Mouse (Mus musculus): ENCODE measurements around the gene Hadh. TPM values are rescaled to one million over a fixed set of nuclear protein-coding genes. Genes with fewer than 3 reads are reported as not detected.

The Hadh gene
- polyA plus RNA-seq, 1 experiment, result 70.7 TPM

- no peak overlapping the region for H3K4me2 ChIP-seq (ENCODE audit: low read depth)
- H3K27me3 ChIP-seq (ENCODE audit: control insufficient read depth, insufficient read depth, insufficient read length), result no peaks in the 10 kb centered on the region
- H3ac ChIP-seq (ENCODE audit: control insufficient read depth, insufficient read length), result no peak overlapping the region
- H3K36me3 ChIP-seq (ENCODE audit: control insufficient read depth, insufficient read depth), result no peaks in the 10 kb centered on the region
- H3K79me2 ChIP-seq (ENCODE audit: control insufficient read depth, insufficient read depth), result no peaks in the 10 kb centered on the region
- no peak overlapping the region for H3K4me3 ChIP-seq
- TF ChIP-seq CEBPB (IDR thresholded peaks at IDR 0.05; ENCODE audit: insufficient read depth, poor library complexity, severe bottlenecking) (no peak), TCF3 (IDR thresholded peaks at IDR 0.05; ENCODE audit: insufficient read length, low read depth) (no peak)
Observed at GRCm38 (mm10) chr3:131196507-131197019, 75.3 kb downstream of the Hadh start.

DNA sequence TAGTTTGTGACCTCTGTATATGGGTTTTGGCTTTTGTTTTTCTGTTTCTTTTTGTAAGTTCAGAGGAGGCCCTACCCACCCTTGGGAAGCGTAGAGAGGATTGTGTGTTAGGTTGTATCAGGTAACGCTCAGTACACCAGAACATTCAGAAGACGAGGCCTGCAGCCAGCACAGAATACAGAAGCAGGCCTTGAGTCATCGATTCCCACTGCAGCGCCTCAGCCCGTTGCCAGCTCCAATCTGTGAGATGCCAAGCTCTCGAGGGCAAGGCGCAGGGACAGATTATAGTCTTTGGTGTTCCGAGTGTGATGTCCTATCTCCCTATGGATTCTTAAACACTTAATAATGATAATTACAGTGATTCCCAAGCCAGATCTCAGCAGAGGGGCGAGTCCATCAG, 75.9 kb downstream of the Hadh start:
- no peaks in the 10 kb centered on the region for H3K79me2 ChIP-seq (ENCODE audit: control insufficient read depth, insufficient read depth)
- no peak for TF ChIP-seq POLR2AphosphoS2 (IDR thresholded peaks at IDR 0.05; ENCODE audit: insufficient read length, low read depth)
- no peaks in the 10 kb centered on the region for H3K27me3 ChIP-seq (ENCODE audit: control insufficient read depth, insufficient read depth, insufficient read length)
- H3K36me3 ChIP-seq (ENCODE audit: control insufficient read depth, insufficient read depth), result no peaks in the 10 kb centered on the region
- no peak overlapping the region for H3K4me2 ChIP-seq (ENCODE audit: low read depth)
- no peak overlapping the region for H3K4me3 ChIP-seq
- no peak overlapping the region for H3ac ChIP-seq (ENCODE audit: control insufficient read depth, insufficient read length)

DNA sequence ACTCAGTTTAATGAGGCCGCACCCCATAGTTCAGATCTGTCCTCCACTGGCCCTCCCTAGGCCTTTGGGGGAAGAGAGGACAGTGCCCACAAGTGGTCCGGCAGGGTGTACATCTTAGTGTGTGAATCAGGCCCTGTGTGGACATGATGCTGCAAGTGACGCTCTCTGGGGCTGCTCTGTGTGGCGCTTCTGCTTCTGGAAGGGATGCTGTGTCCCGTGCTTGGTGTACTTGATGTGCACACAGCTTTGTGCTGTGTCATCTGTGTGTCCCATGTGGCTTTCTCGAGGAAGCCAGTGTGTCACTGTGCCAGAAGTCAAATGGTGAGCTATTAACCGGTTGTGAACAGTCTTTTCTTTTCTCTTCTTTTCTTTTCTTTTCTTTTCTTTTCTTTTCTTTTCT, 80.4 kb downstream of the Hadh start:
- no peak for TF ChIP-seq CEBPB (IDR thresholded peaks at IDR 0.05; ENCODE audit: insufficient read depth, poor library complexity, severe bottlenecking)
- no peak for TF ChIP-seq POLR2A (IDR thresholded peaks at IDR 0.05; ENCODE audit: insufficient read length, low read depth)
- TF ChIP-seq MYOG (IDR thresholded peaks at IDR 0.05; ENCODE audit: control insufficient read depth in 1 of 3, insufficient read depth in 1 of 3, insufficient read length in 2 of 3, low read depth in 2 of 3), result no peak
- H3K27me3 ChIP-seq (ENCODE audit: control insufficient read depth, insufficient read depth, insufficient read length), result no peaks in the 10 kb centered on the region

DNA sequence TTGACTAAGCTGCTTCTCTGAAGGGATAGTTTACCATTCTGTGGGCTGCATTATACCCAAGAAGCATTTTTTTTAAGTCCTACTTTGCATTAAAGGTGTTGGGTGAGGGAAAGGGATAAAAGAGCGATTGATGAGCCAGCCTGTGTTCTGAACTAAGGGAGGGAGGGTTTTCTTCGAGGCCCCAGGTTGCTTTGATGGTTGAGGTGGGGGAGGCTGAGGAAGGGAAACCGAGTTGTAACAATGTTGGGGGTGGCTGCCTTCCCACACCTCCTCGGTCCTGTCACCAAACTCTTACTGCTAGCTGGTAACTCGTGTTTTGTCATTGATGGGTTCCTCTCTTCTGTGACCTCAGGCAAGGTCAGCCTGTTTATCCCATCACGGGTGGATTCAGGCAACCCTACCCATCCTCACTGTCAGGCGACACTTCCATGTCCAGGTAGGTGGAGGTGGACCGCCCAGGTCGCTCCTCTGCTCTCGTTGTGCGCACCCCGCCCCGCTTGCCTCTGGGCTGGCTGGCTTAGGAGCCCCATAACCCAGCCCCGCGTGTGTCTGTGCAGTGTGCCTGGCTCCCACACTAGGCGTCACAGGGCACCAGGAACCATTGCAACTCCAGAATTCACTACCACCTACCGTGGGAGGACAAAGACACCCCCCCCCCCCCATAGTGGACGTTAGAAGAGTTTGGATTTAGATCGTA, 81.1 kb downstream of the Hadh start:
- Histone ChIP-seq H3ac (ENCODE audit: control insufficient read depth, insufficient read length) (no peak overlapping the region), H3K79me2 (ENCODE audit: control insufficient read depth, insufficient read depth) (no peaks in the 10 kb centered on the region), H3K27me3 (ENCODE audit: control insufficient read depth, insufficient read depth, insufficient read length) (no peaks in the 10 kb centered on the region), H3K36me3 (ENCODE audit: control insufficient read depth, insufficient read depth) (no peaks in the 10 kb centered on the region), H3K4me2 (ENCODE audit: low read depth) (no peak overlapping the region), H3K4me3 (no peak overlapping the region)
- TF ChIP-seq MYOD1 (IDR thresholded peaks at IDR 0.05; ENCODE audit: control insufficient read depth in 1 of 3, insufficient read length in 2 of 3, low read depth in 2 of 3) (no peak), REST (IDR thresholded peaks at IDR 0.05; ENCODE audit: insufficient read depth, insufficient read length) (no peak), POLR2A (IDR thresholded peaks at IDR 0.05; ENCODE audit: insufficient read length, low read depth) (no peak), SRF (IDR thresholded peaks at IDR 0.05; ENCODE audit: control insufficient read depth, insufficient read length, low read depth) (no peak), MAX (IDR thresholded peaks at IDR 0.05; ENCODE audit: low read depth) (no peak), MYOG (IDR thresholded peaks at IDR 0.05; ENCODE audit: control insufficient read depth in 1 of 3, insufficient read depth in 1 of 3, insufficient read length in 2 of 3, low read depth in 2 of 3) (no peak), USF1 (IDR thresholded peaks at IDR 0.05; ENCODE audit: low read depth) (no peak), E2F4 (IDR thresholded peaks at IDR 0.05; ENCODE audit: insufficient read depth) (no peak), TCF3 (IDR thresholded peaks at IDR 0.05; ENCODE audit: insufficient read length, low read depth) (no peak), POLR2AphosphoS2 (IDR thresholded peaks at IDR 0.05; ENCODE audit: insufficient read length, low read depth) (no peak), CEBPB (IDR thresholded peaks at IDR 0.05; ENCODE audit: insufficient read depth, poor library complexity, severe bottlenecking) (no peak), TCF12 (IDR thresholded peaks at IDR 0.05; ENCODE audit: insufficient read depth, poor library complexity, severe bottlenecking) (no peak)

More for the DNA sequence above, 80.4 kb downstream of the Hadh start:
- H3K4me3 ChIP-seq, result no peak overlapping the region
- H3K4me2 ChIP-seq (ENCODE audit: low read depth), result no peak overlapping the region
- no peaks in the 10 kb centered on the region for H3K79me2 ChIP-seq (ENCODE audit: control insufficient read depth, insufficient read depth)
- no peak overlapping the region for H3ac ChIP-seq (ENCODE audit: control insufficient read depth, insufficient read length)
- H3K36me3 ChIP-seq (ENCODE audit: control insufficient read depth, insufficient read depth), result no peaks in the 10 kb centered on the region

GRCm38 (mm10) chr3:131190239-131190638, 81.7 kb downstream of the Hadh start:
- no peak for TF ChIP-seq E2F4 (IDR thresholded peaks at IDR 0.05; ENCODE audit: insufficient read depth)
- TF ChIP-seq MYOD1 (IDR thresholded peaks at IDR 0.05; ENCODE audit: control insufficient read depth in 1 of 3, insufficient read length in 2 of 3, low read depth in 2 of 3), result no peak
- no peak for TF ChIP-seq TCF3 (IDR thresholded peaks at IDR 0.05; ENCODE audit: insufficient read length, low read depth)
- TF ChIP-seq TCF12 (IDR thresholded peaks at IDR 0.05; ENCODE audit: insufficient read depth, poor library complexity, severe bottlenecking), result no peak
- TF ChIP-seq MYOG (IDR thresholded peaks at IDR 0.05; ENCODE audit: control insufficient read depth in 1 of 3, insufficient read depth in 1 of 3, insufficient read length in 2 of 3, low read depth in 2 of 3), result no peak
- Histone ChIP-seq H3K27me3 (ENCODE audit: control insufficient read depth, insufficient read depth, insufficient read length) (no peaks in the 10 kb centered on the region), H3ac (ENCODE audit: control insufficient read depth, insufficient read length) (no peak overlapping the region), H3K79me2 (ENCODE audit: control insufficient read depth, insufficient read depth) (no peaks in the 10 kb centered on the region), H3K36me3 (ENCODE audit: control insufficient read depth, insufficient read depth) (no peaks in the 10 kb centered on the region), H3K4me2 (ENCODE audit: low read depth) (no peak overlapping the region), H3K4me3 (no peak overlapping the region)

- H3K79me2 ChIP-seq (ENCODE audit: control insufficient read depth, insufficient read depth), result peaks cover 3% of the 10 kb centered on the region
- H3K4me2 ChIP-seq (ENCODE audit: low read depth), result no peak overlapping the region
- no peak overlapping the region for H3K4me3 ChIP-seq
- no peak overlapping the region for H3ac ChIP-seq (ENCODE audit: control insufficient read depth, insufficient read length)
- no peaks in the 10 kb centered on the region for H3K36me3 ChIP-seq (ENCODE audit: control insufficient read depth, insufficient read depth)
- H3K27me3 ChIP-seq (ENCODE audit: control insufficient read depth, insufficient read depth, insufficient read length), result no peaks in the 10 kb centered on the region
- no peak for TF ChIP-seq MYOG (IDR thresholded peaks at IDR 0.05; ENCODE audit: control insufficient read depth in 1 of 3, insufficient read depth in 1 of 3, insufficient read length in 2 of 3, low read depth in 2 of 3)
- no peak for TF ChIP-seq MAX (IDR thresholded peaks at IDR 0.05; ENCODE audit: low read depth)
- TF ChIP-seq MYOD1 (IDR thresholded peaks at IDR 0.05; ENCODE audit: control insufficient read depth in 1 of 3, insufficient read length in 2 of 3, low read depth in 2 of 3), result no peak
- no peak for TF ChIP-seq POLR2A (IDR thresholded peaks at IDR 0.05; ENCODE audit: insufficient read length, low read depth)
- no peak for TF ChIP-seq TCF3 (IDR thresholded peaks at IDR 0.05; ENCODE audit: insufficient read length, low read depth)
- no peak for TF ChIP-seq E2F4 (IDR thresholded peaks at IDR 0.05; ENCODE audit: insufficient read depth)
- no peak for TF ChIP-seq TCF12 (IDR thresholded peaks at IDR 0.05; ENCODE audit: insufficient read depth, poor library complexity, severe bottlenecking)
- no peak for TF ChIP-seq REST (IDR thresholded peaks at IDR 0.05; ENCODE audit: insufficient read depth, insufficient read length)
- TF ChIP-seq USF1 (IDR thresholded peaks at IDR 0.05; ENCODE audit: low read depth), result no peak
- TF ChIP-seq POLR2AphosphoS2 (IDR thresholded peaks at IDR 0.05; ENCODE audit: insufficient read length, low read depth), result no peak
- no peak for TF ChIP-seq CEBPB (IDR thresholded peaks at IDR 0.05; ENCODE audit: insufficient read depth, poor library complexity, severe bottlenecking)
- no peak for TF ChIP-seq SRF (IDR thresholded peaks at IDR 0.05; ENCODE audit: control insufficient read depth, insufficient read length, low read depth)
Observed at GRCm38 (mm10) chr3:131186193-131186592, 85.7 kb downstream of the Hadh start.

All from myocyte (in vitro differentiated cells).